Mouse (Mus musculus) CD4-positive helper T cell, adult 2 months (primary cell): ENCODE results near the gene Cab39.

Experiments
- DNase-seq: peaks from one replicate; pipeline ENCODE4 v3.0.0-alpha.2; 2012; ENCODE audit warnings: low read depth, missing footprints, low spot score

The Cab39 gene

DNA sequence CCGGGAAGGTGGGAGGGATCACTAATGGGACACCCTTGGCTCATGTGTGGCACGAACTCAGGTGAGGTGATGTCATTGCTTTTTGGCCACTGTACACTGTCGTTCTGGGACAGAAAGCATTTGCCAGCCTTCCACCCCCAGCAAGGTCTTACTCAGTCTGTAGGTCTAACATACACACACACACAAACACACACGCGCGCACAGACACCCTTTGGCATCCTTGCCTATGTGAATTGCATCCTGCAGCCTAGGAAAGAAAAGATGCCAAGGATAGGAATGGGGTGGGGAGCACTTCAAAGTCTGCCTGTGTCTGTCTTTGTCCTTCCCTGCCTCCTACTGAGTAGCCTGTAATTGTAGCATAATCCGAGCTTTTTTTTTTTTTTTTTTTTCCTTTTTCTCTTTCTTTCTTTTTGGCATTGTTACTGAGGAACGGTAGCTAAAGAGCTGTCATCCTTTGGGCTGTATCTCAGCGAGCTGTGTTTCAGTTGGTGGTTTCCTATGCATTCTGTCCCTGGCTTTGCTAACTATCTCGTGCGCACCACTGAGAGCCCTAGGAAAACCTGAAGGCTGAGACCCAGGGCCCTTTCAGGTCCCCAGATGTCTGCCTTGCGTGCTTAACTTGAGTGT is 105.6 kb downstream of the Cab39 start:
- DNase-seq, result no peak

DNA sequence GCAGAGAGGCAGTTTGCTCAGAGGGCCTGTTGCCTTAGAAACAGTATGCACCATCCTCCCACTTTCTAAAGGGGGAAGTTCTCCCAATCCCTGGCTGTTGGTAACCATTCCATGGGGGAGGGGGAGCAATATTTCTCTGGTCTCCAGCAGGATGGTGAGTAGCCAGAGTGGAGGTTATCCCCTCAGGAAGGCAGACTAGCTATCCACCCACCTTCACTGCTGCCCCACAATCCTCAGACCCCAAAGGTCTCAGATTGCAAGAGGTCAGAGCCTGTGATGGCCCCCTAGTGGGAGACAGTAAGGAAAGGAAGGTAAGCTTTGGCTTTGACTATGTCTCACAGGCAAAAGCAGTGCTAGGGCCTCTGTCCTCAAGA is 106.1 kb downstream of the Cab39 start:
- DNase-seq, result no peak

- DNase-seq, result no peak
Observed at GRCm38 (mm10) chr1:85900521-85901333, 107.5 kb downstream of the Cab39 start.
